Mouse (Mus musculus) brain, embryonic 14.5 days (tissue): ENCODE results near the gene Rock2. TPM values are rescaled to one million over a fixed set of nuclear protein-coding genes. Genes with fewer than 3 reads are reported as not detected.

ENCODE experiments used
- DNase-seq: peaks from one replicate; pipeline ENCODE4 v3.0.0-alpha.2; 2011; ENCODE audit warnings: low read depth
- CTCF ChIP-seq: fragments of 200-500 bp; IDR thresholded peaks from 2 replicates; pipeline ENCODE4 v1.5.1; 2012; ENCODE audit warnings: inconsistent platforms, mild to moderate bottlenecking, moderate library complexity, borderline replicate concordance; ENCODE audit not compliant: insufficient read depth, insufficient read length; ENCODE audit errors: extremely low read depth
- POLR2A ChIP-seq: fragments of 200-500 bp; IDR thresholded peaks from 2 replicates; pipeline ENCODE4 v1.6.1; 2012; ENCODE audit warnings: mild to moderate bottlenecking, inconsistent platforms, borderline replicate concordance; ENCODE audit not compliant: poor library complexity, insufficient read depth, insufficient read length, severe bottlenecking; ENCODE audit errors: extremely low read depth
- polyA plus RNA-seq: library from polyadenylated mRNA; depleted of rRNA; stranded (reverse); fragments of >200 nt; gene quantifications from 2 replicates; pipeline ENCODE4 v1.2.3, GENCODE M21; 2012; rRNA removed

Gene Rock2
- polyA plus RNA-seq, 1 experiment, result 21.8 TPM

- DNase-seq, result peak; percentile 13
- TF ChIP-seq POLR2A (no peak), CTCF (no peak)
Measured at GRCm38 (mm10) chr12:17036532-17036931, 141.8 kb downstream of the Rock2 start.

GRCm38 (mm10) chr12:17037053-17037610 lies 142.4 kb downstream of the Rock2 start:
- TF ChIP-seq CTCF, result no peak
- TF ChIP-seq POLR2A, result no peak
- peak; percentile 59 for DNase-seq

Other genes with a start within 250 kb of the Rock2 start
- 1.5 and 1.8 TPM in 2 replicates for gene Ntsr2, start 241.5 kb upstream of the Rock2 start, polyA plus RNA-seq
- gene Greb1, start 94.0 kb upstream of the Rock2 start, polyA plus RNA-seq, result 2.5 and 4.8 TPM in 2 replicates
- 40.6 and 45.3 TPM in 2 replicates for gene E2f6, start 83.9 kb upstream of the Rock2 start, polyA plus RNA-seq
- 1.1 and 1.2 TPM in 2 replicates for gene Pqlc3, start 105.5 kb downstream of the Rock2 start, polyA plus RNA-seq
- 1.8 and 2.8 TPM in 2 replicates for gene 2410004P03Rik, start 116.8 kb downstream of the Rock2 start, polyA plus RNA-seq